ENCODE assay signal across 8 mouse cellular contexts in the genomic region with DNA sequence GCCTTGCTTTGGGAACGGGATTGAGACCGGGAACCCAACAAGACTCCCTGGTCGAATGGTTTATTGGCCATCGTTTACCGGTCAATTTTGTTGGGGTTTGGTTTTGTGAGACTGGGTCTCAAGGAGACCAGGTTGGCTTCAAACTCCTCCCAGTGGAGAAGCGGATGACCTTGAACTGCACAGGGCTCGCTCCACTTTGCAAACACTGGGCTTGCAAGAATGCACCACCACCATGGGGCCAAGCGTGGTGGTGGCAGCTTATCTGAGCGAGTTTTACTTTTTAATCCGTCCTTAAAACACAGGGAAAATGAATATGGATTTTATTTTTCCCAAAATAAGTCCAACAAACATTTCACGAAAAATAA. TPM values are rescaled to one million over a fixed set of nuclear protein-coding genes. Genes with fewer than 3 reads are reported as not detected.
DNase-seq lines count a peak whose midpoint lies in the region; ATAC-seq and TF ChIP-seq lines count a peak whose summit lies in the region.

No protein-coding gene starts in this region.

- peak; percentile 81 for ATAC-seq in kidney, embryonic 15.5 days (replicated peaks; ENCODE audit: low FRiP score)
- 0 out of 2 replicates have a peak, but pooled peaks have one; percentile 70 for ATAC-seq in embryonic facial prominence, embryonic 11.5 days (replicated peaks; ENCODE audit: insufficient number of reproducible peaks, low FRiP score, low TSS enrichment, low read depth)
- peak; percentile 62 for ATAC-seq in hindbrain, postnatal 0 days
- ATAC-seq in neural tube, embryonic 12.5 days (ENCODE audit: low FRiP score, low read depth), result peak; percentile 69

- peaks cover 5% of the 10 kb centered on the region; the same call in 1 of the 2 replicates for H3K27me3 ChIP-seq in kidney, embryonic 15.5 days
- no peaks in the 10 kb centered on the region for H3K27me3 ChIP-seq in embryonic facial prominence, embryonic 11.5 days (ENCODE audit: control insufficient read depth, insufficient read depth, low read length)
- H3K27me3 ChIP-seq in hindbrain, postnatal 0 days (ENCODE audit: insufficient read depth, low read length), result no peaks in the 10 kb centered on the region
- H3K27me3 ChIP-seq in neural tube, embryonic 12.5 days (replicated peaks), result no peaks in the 10 kb centered on the region; the same call in 1 of the 2 replicates

- H3K36me3 ChIP-seq in kidney, embryonic 15.5 days, result no peaks in the 10 kb centered on the region
- H3K36me3 ChIP-seq in embryonic facial prominence, embryonic 11.5 days (replicated peaks; ENCODE audit: control insufficient read depth, insufficient read depth, low read depth, low read length), result no peaks in the 10 kb centered on the region
- H3K36me3 ChIP-seq in hindbrain, postnatal 0 days (ENCODE audit: insufficient read depth, low read length), result no peaks in the 10 kb centered on the region
- H3K36me3 ChIP-seq in neural tube, embryonic 12.5 days, result no peaks in the 10 kb centered on the region

- 20% methylated on average over 11 of the region's 11 CpGs for WGBS in kidney, embryonic 15.5 days
- WGBS in embryonic facial prominence, embryonic 11.5 days, result 18% methylated on average over 11 of the region's 11 CpGs
- WGBS in hindbrain, postnatal 0 days, result 20% methylated on average over 11 of the region's 11 CpGs
- WGBS in neural tube, embryonic 12.5 days, result 19% methylated on average over 11 of the region's 11 CpGs

- TF ChIP-seq CTCF in hindbrain, postnatal 0 days (IDR thresholded peaks at IDR 0.05; ENCODE audit: low read depth), result peak; percentile 23; the same call in 1 of the 2 replicates

- H3K9me3 ChIP-seq in kidney, embryonic 15.5 days (replicated peaks), result no peaks in the 10 kb centered on the region
- no peaks in the 10 kb centered on the region for H3K9me3 ChIP-seq in embryonic facial prominence, embryonic 11.5 days (replicated peaks; ENCODE audit: control insufficient read depth, low read length)
- no peaks in the 10 kb centered on the region for H3K9me3 ChIP-seq in hindbrain, postnatal 0 days (ENCODE audit: low read length)
- no peaks in the 10 kb centered on the region for H3K9me3 ChIP-seq in neural tube, embryonic 12.5 days

- peak overlapping the region; percentile 65; the same call in 1 of the 2 replicates for H3K9ac ChIP-seq in kidney, embryonic 15.5 days
- peak overlapping the region; percentile 67 for H3K9ac ChIP-seq in embryonic facial prominence, embryonic 11.5 days (replicated peaks; ENCODE audit: low read length)
- H3K9ac ChIP-seq in hindbrain, postnatal 0 days (replicated peaks; ENCODE audit: low read length), result peak overlapping the region; percentile 67
- no peak overlapping the region for H3K9ac ChIP-seq in neural tube, embryonic 12.5 days

- no peak overlapping the region for H3K27ac ChIP-seq in kidney, embryonic 15.5 days
- H3K27ac ChIP-seq in embryonic facial prominence, embryonic 11.5 days (replicated peaks; ENCODE audit: low read depth, low read length), result no peak overlapping the region
- no peak overlapping the region for H3K27ac ChIP-seq in hindbrain, postnatal 0 days
- H3K27ac ChIP-seq in neural tube, embryonic 12.5 days, result no peak overlapping the region

- H3K4me2 ChIP-seq in kidney, embryonic 15.5 days, result peak overlapping the region; percentile 100
- peak overlapping the region; percentile 100 for H3K4me2 ChIP-seq in embryonic facial prominence, embryonic 11.5 days (ENCODE audit: low read depth, low read length)
- H3K4me2 ChIP-seq in hindbrain, postnatal 0 days (ENCODE audit: low read depth, low read length), result peak overlapping the region; percentile 99
- H3K4me2 ChIP-seq in neural tube, embryonic 12.5 days (replicated peaks), result peak overlapping the region; percentile 100

- no peak for DNase-seq in kidney, adult 9 months
- DNase-seq in embryonic facial prominence, embryonic 11.5 days (ENCODE audit: low spot score), result no peak
- DNase-seq in hindbrain, postnatal 0 days (ENCODE audit: low spot score), result peak; percentile 28
- no peak for DNase-seq in spleen, adult 12 weeks (ENCODE audit: low spot score)
- no peak for DNase-seq in frontal cortex, postnatal 14 days (ENCODE audit: low spot score in 2 of 2)
- no peak for DNase-seq in gastrocnemius, postnatal 10 days

- H3K4me3 ChIP-seq in kidney, embryonic 15.5 days (replicated peaks), result peak overlapping the region; percentile 75
- H3K4me3 ChIP-seq in embryonic facial prominence, embryonic 11.5 days (ENCODE audit: low read depth, low read length), result peak overlapping the region; percentile 59
- peak overlapping the region; percentile 73 for H3K4me3 ChIP-seq in hindbrain, postnatal 0 days (ENCODE audit: low read length)
- peak overlapping the region; percentile 64 for H3K4me3 ChIP-seq in neural tube, embryonic 12.5 days

- H3K4me1 ChIP-seq in kidney, embryonic 15.5 days, result peaks cover 11% of the 10 kb centered on the region; the same call in 1 of the 2 replicates
- no peaks in the 10 kb centered on the region for H3K4me1 ChIP-seq in embryonic facial prominence, embryonic 11.5 days (ENCODE audit: control insufficient read depth, insufficient read depth, low read length)
- H3K4me1 ChIP-seq in hindbrain, postnatal 0 days (ENCODE audit: insufficient read depth, low read length), result no peaks in the 10 kb centered on the region
- peaks cover 6% of the 10 kb centered on the region; the same call in 1 of the 2 replicates for H3K4me1 ChIP-seq in neural tube, embryonic 12.5 days

RNA-seq across cellular contexts. Expression of a gene that starts 0.4 kb away (rescaled TPM):
- polyA plus RNA-seq in kidney, embryonic 15.5 days (2015; fragmentation: Nextera tagmentation; extraction: Ambion mirVana), result 12.3 and 12.6 TPM in 2 replicates
- polyA plus RNA-seq in embryonic facial prominence, embryonic 11.5 days (2014; fragmentation: Nextera tagmentation; extraction: Ambion mirVana), result 2.6 and 3.0 TPM in 2 replicates
- total RNA-seq in hindbrain, postnatal 0 days (2014; rRNA removed), result 65.4 and 71.3 TPM in 2 replicates
- 82.4 and 93.7 TPM in 2 replicates for polyA plus RNA-seq in hindbrain, postnatal 0 days (2015; fragmentation: Nextera tagmentation; extraction: Ambion mirVana)
- 1.2 and 1.4 TPM in 2 replicates for polyA plus RNA-seq in neural tube, embryonic 12.5 days (2016; fragmentation: Nextera tagmentation; extraction: Ambion mirVana)
- total RNA-seq in gastrocnemius, postnatal 10 days (2021), result 1 to 10 TPM; 3.0 to 3.1 TPM
